Mouse (Mus musculus) B cell, adult 2 months (primary cell): ENCODE results near the gene Zfp831.

ENCODE experiments used
- DNase-seq, 2 experiments: peaks; one replicate each; pipeline ENCODE4 v3.0.0; 2022

Zfp831 gene

DNA sequence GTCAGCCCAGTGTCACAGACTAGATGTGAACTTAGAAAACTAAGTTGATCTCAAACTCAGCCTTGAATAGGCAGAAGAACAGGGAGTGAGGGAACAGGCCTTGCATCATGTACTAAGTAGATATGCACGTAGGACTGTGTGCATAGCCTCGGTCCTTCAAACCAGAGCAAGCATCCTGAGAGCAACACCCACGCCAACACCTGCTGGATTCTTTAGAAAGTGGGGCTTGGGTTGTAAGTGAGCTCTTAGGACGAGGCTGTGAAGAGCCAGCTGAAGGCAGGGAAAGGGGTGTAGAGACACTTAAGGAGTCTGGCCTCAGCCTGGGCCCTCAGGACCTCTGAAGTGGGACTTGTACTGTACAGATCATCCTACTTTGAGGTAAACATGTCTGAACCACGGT lies 12.0 kb downstream of the Zfp831 start:
- no peak for DNase-seq

DNA sequence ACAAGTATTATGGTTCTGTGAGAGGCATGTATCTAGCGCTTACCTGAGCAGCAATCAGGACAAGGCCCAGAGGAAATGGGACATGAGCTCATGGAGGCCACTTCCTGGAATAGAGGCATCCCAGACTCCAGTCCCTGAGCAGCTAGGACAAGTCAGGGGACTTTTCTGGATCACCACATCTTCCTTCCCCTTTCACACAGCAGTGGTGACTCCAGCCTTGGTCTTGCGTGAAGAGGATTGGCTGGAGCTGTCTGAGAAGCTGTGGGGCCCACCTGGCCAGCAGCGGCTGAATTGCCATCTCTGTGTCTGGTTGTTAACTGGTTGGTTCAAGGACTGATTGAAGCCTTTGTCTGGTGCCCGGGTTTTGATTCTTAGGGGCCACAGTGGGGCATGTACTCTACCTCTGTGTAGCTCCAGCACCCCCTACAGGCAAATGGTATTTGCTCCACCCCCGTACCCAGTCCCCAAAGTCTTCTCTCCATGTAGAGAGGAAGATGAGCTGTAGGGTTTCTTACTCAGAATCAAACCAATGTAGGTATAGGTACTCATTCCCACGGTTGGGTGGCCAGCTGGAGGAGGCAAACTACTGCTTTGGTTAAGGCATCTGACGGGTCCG lies 15.0 kb downstream of the Zfp831 start:
- peak; percentile 73 for DNase-seq

DNA sequence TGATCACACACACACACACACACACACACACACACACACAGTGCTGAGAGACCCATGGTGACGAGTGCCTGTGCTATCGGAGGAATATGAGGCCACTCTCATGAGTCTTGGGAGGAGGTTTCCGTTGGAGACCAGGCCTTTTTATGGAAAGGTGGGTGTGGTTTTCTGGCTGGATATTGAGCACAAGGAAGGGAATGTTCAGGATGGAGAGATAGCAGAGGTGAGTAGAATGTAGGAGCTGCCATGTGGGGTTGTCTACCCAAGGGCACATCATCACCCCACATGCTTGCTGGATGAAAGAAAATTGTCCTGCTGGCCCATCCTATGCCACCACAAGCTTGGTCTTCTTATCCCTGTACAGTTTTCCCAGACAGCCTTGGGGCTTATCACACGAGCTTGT lies 16.5 kb downstream of the Zfp831 start:
- no peak for DNase-seq

DNA sequence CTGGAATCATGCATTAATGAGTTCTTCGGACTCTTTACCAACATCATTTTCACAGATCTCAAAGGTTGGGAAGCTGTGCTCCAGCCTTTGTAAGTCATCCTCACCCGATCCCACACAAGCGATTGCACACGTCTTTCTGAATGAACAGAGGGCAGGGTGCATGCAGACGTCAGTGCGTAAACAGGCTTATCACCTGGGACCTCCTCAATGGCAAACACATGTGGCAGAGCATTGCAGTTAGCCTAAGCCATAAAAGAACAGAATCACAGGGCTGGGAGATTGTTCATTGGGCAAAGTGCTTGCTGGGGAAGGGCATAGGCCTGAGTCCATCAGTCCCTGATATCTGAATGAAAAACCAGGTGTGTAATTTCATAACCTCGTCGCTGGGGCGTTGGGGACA lies 17.0 kb downstream of the Zfp831 start:
- no peak for DNase-seq

DNA sequence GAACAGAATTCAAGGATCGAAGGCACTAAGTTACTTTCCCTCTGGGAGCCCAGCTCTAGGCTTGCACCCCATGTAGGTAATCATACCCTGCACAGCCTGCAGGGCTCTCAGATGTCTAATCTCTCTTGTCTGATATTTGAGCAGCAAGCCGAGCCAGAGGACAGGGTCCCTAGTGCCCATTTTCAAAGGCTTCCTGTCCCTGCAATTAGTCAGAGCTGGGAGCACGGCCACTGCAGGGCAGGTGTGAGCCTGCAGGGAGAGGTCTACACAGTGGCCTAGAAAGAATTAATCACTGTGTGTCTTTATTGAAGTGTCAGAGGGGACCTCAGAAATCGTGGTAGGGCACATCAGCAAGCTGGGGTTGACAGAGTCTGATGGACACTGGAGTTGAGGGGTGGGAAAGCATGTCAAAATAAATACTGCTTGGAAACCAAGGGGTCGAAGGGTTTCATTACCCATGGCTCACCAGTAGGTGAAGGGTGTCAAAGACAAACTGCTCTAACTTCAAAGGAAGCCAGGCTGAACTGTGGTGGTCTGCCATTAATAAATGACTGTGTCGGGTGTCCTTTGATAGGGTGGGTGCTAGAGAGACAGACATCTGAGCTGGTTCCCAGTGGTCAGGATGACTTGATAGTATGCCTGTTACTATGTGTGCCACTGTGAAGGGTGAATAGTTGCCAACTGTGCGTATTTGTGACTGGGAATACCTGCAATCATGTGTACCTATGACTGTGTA lies 18.3 kb downstream of the Zfp831 start:
- no peak for DNase-seq

DNA sequence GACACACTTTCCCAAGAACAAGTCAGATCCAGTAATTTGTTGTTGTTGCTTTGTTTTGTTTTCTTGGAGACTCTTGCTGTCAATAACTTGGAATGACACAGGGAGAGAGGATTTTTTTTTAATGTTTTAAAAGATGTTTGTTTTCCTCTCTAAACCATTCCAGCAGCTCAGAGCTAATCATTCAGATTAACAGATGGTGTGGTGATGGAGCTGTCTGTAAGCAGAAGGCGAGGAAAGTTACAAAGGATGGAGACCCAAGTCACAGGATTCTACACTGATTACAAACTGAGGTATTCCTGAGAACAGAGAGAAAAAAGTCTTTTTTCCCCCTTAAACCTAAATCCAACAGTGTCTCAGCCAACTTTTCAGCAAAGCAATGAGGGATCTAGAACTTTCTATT lies 19.3 kb downstream of the Zfp831 start:
- DNase-seq: no peak

DNA sequence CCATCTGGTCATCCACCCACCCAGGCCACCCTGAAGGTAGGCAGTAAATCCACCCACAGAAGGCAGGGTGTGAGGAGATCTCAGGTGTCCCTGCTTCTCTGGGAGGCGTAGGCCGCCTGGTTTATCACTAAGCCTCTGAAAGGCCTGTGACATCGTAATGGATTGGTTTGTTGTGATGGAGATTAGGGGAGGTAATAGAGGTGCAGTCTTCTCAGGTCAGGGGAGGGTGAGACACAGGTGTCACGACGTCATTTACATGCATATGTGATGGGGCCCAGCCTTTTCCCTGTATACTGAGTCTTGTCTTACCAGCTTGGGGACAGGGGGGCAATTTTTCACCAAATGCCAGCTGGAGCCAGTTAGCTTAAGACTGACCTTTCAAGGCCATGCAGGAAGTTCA lies 22.1 kb downstream of the Zfp831 start:
- DNase-seq: no peak

DNA sequence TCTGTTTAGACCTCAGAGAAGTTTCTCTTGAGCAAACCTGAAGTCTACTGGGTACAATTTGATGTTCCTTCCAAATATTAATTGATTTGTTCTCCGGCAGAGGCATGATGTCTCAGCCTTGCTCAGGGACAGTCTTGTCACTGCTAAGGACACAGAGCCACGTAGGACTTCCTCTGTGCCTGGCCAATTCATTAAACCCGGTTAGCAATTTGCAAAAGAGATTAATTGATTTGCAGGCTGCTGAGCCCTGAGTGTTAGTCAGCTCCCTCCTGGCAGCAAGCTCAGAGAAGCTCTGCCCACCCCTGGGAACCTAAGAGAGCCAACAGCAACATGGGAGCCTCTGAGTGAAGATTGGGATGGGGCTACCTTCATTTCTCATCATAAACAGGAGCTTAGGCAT lies 25.5 kb downstream of the Zfp831 start:
- no peak for DNase-seq

DNA sequence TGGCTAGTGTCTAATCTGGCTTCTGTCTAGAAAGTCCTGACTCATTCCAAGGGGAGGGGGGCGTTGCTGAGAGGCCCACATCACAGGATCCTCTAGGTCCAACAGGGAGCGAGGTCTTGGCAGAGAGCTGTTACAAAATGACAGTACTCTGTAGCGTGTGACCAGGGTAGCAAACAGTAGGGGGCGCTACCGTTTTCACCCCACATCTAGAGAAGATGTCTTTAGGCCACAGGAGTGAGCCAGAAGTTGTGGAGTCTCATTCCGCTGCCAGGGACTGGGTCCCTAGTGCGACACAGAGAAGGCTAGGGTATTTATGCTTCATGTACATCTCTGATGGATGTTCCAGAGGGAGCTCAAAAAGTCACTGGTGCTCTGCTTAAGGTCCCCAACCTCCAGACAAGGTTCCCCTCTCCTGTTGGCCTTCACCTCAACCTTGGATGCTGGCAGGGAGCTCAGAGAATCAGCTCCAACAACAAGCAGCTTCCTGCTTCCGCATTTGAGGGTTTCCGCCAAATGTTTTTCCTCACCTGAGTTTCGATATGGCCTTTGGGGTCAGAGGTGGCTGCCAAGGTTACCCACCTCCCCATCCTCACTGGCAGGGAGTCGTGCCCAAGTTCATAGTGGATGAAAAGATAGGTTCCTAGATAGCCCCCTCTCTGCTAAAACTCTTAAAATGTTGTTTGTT lies 29.3 kb downstream of the Zfp831 start:
- peak; percentile 70 to 71 for DNase-seq

DNA sequence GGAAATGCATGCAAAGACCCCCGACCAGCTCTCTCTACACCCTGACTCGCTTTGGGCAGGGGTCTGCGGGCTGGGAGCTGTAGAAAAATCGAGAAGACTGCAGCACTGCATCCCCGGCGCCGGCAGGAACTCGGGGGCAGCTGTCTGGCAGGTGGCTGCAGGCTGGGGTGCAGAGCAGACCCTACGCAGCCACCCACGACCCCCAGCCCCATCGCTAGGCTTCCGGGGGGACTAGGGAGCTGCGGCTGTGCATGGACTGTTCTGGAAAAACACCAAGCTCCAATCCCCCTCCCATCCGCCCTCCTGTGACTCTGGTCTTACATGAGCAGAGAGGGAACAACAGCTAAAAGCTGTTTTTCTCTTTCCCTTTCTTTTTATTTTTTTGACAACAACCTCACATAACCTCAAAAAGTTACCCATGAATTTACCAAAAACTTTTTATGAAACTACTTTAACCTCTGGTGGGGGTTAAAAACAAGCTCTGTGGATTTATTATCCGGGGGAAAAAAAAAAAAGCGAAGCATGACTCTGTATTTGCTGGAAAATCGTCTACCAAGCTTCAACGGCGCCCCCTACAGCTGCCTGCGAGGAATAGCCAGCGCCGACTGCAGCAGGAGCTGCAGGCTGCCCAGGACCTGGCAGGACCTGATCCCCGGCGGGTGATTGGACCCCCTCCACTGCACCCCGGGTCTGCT lies 30.4 kb downstream of the Zfp831 start:
- peak; percentile 81 to 83 for DNase-seq

DNA sequence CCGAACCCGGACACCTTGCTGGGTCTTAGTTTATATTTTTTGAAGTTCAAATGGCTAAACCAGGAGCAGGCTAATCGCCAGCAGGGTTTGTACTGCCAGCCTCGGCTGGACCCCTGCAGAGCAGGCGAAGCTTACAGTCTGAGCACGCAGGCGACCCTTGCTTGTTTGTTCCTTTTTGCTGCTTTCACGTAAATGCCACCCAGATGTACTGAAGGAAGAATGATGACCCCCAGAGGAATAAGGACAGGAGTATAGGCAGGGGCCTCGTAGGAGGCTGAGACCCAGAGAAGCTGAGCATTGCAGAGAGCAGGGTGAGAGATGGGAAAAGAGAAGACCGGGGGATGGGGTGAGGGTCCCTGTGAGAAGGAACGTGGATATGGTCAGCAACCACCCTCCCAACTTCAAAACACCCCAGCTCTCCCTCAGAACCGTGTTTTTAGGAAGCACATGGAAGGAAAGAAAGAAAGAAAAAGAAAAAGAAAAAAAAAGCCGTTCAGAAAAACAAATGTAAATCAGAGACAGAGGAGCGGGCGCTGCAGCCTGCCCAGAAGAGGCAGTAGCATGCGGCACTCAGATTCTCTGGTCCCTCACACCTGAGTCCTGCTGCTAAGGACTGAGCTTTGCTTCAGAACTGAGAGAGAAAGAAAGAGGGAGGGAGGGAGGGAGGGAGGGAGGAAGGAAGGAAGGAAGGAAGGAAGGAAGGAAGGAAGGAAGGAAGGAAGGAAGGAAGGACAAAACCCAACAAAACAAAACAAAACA lies 31.1 kb downstream of the Zfp831 start:
- no peak for DNase-seq

DNA sequence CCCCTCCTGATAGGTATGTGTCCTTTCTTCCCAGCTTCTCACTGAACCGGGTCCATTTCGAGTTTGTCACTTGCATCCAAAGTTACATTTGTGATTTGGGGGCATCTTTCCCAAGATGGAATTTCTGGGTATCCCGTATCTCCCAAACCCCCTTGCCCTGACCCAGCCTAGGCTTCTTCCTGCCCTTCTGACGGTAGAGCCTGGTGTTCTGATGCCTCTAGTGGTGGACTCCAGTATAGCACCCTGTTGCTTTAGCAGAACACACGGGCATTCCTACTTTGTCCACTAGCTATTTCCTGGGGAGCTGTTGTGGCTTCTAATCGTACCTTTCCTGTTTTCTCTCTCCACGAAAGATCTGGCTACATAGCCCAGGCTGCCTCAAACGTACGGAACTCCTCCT lies 32.3 kb downstream of the Zfp831 start:
- DNase-seq: peak; percentile 82 to 83

DNA sequence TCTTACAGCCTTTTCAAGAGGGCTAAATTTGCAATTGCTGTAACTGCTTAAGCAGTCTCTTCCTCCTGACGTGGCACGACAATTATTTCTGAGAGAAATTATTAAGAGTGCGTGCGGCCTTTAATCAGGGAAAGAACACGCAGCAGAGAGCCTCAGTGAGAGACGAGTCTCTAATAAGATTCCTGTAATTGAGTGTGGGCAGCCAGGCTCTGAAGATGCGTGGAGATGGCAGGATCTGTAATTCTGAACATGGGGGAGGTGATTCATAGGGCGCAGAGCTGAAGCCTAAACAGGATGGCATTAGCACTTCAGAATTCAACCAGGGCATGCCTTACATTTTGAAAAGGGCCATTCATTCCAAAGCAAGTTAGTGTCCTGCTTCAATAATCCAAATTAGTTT lies 58.0 kb downstream of the Zfp831 start:
- no peak for DNase-seq

DNA sequence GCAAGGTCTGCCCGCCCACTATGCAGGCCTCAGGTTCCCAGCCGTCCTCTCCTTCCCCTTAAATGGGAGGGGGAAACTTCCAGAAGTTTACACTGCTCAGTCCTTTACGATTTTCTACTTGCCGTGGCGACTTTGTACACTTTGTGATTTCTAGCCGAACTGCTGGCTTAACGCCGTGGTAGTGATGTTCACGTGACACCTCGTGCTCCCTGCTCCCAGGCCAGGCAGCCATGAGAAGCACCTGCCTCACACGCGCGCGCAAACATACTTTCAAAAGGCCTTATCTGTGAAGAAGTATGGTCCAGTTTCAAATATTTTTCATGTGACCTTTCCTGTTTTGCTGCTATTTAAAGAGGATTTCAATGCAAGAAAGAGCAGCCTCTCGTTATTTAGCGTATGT lies 63.8 kb downstream of the Zfp831 start:
- DNase-seq: no peak

DNA sequence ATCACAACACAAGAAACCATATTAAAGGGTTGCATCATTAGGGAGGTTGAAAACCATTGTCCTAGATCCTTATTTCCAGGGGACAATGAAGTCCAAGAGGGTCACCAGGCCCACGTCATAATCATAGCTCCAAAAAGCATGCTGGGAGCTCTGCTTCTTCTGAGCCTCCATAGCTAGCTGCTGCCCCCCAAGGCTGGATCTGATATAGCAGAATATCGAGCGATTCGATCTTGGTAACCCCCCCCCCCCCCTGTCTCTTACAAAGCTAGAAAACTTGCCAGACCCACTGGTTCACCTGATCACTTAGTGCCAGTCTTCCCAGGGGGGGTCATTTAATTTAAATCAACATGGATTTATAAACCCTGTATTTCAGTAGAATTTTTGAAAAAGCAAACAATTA lies 65.3 kb downstream of the Zfp831 start:
- DNase-seq: peak in 1 of 2 experiments; percentile 11

DNA sequence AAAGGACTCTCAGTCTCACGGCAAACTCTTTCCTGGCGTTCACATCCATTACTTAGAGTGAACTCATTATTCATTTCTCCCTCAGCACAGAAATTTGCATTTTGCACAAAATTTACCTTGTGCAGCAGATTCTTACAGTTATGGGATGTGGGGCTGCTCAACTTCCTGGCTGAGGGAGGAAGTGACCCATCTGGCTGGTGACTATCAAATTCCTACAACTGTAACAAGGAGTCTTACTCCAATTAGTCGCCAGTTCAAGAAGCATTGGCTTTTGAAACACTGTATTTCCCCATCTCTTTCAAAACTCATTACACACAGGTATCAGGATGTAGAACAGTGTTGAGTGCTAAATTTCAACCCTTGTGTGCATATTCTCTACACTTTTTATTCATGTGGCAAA lies 66.9 kb downstream of the Zfp831 start:
- no peak for DNase-seq

DNA sequence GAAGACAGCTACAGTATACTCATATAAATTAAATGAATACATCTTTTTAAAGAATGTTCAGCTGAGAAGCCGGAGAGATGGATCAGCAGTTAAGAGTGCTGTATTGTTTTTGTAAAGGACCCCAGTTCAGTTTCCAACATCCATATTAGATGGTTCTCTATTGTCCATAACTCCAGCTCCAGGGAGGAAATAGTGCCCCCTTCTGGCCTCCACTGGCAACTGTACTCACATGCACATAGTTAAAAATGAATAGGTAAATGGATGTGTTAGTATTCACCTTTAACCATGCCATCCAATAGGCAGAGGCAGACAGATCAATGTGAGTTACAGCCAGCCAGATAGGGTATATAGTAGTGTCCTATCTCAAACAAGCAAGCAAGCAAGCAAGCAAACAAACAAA lies 68.7 kb downstream of the Zfp831 start:
- DNase-seq: peak; percentile 6 to 18

DNA sequence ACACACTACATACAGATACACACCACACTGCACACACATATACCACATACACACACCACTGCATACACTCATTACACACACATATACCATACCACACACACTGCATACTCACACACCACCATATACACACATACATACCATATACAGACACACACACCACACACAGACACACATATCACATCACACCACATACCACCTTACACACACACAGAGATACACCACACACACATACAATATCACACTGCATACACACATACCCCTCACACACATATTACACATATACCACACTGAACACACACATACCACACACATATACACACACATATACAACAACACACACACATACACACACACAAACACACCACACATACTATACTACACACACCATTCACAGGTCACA lies 72.6 kb downstream of the Zfp831 start:
- DNase-seq: no peak

DNA sequence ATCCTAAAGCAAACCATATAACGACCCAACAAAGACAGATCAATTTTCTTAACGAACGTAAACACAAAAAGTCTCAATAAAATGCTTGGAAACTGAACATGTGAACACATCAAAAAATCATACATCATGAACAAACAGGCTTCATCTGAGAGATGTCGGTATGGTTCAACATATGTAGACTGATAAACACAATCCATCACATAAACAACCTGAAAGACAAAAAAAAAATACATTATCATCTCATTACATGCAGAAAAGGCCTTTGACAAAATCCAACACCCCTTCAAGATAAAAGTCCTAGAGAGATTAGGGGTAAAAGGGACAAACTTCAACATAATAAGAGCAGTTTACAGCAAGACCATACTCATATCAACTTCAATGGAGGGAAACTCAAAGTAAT lies 74.5 kb downstream of the Zfp831 start:
- no peak for DNase-seq

DNA sequence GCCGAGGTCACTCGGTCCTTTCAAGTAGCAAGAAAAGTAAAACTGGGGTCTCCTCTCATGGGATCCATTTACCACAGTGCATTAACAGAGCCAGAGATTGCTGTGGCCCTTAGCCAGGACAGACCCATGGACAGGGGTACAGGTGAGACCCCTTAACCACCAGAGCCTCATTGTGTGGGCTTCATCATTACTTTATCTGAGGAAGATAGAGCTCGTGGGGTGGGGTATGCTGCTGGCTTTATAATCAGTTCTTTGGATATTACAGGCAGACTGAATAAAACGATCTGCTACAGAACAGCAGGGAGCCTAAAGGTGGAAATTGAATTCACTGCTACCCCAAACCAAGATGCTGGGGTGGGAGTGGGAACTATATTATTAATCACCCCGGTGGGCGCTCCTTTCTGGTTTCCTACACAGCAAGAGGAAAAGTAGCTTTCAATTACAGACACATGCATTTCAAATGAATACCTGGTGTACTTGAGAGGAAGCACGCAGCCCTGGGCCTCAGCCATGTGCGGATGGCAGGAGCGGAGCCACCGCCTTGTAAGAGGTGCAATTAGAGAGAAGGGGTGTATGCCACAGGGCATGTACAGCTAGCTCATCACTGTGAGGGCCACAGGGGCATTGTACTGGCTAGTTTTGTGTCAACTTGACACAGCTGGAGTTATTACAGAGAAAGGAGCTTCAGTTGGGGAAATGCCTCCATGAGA lies 83.9 kb downstream of the Zfp831 start:
- DNase-seq: no peak

DNA sequence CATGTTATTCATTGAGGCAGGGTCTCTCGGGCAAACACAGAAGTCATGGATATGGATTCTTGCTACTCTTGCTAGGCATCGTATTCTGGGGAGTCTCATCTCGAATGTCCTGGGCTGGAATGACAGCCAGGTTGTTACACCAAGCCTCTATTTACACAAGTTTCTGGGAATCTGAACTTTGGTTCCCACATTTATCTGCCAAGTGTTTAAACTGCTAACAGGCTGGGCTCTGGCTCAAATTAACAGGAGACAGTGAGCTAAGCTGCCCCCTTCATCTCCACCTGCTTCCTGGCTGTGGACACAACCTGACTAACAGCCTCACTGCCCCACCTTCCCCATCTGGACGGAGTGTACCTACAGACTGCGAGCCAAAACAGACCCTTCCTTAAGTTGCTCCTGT lies 88.6 kb downstream of the Zfp831 start:
- DNase-seq: no peak

DNA sequence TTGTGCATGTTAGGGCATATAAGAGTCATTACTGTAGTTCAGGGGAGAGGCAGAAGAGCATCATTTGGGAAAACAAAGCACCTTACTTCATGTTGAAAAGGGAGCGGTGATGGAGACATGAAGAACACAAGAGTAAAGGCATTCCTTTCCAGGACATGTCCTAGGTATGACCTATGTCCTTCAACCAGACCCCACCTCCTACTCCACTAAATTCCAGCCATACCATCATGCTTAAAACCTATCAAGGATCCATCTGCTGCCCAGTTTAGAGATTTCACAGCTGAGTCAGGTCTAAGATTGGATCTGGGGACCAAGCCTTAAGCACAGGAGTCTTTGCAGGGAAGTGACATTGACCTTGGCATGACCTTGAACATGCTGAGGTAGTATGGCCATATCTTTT lies 91.9 kb downstream of the Zfp831 start:
- no peak for DNase-seq
